ENCODE assay signal across 13 mouse cellular contexts in genomic region chr2:52619406-52619974, GRCm38 (mm10). TPM values are rescaled to one million over a fixed set of nuclear protein-coding genes. Genes with fewer than 3 reads are reported as not detected.
DNase-seq lines count a peak whose midpoint lies in the region; ATAC-seq and TF ChIP-seq lines count a peak whose summit lies in the region.
"Had no signal": no experiment of that assay in that cellular context is flagged by ENCODE, and none has a peak within 500 bp of the region (broad histone marks: within the 10 kb centered on the region; RNA-seq: fewer than 3 reads in every experiment).

No protein-coding gene starts in this region.

- peak overlapping the region; percentile 20 for H3K4me3 ChIP-seq in hindbrain, embryonic 10.5 days
- no peak overlapping the region for H3K4me3 ChIP-seq in hindbrain, postnatal 0 days (ENCODE audit: low read length)
- H3K4me3 ChIP-seq in embryonic facial prominence, embryonic 12.5 days = peak overlapping the region; percentile 10; the same call in 1 of the 2 replicates
- peak overlapping the region; percentile 33 for H3K4me3 ChIP-seq in liver, postnatal 0 days (ENCODE audit: low read depth, low read length)

- H3K9ac ChIP-seq in hindbrain, postnatal 0 days (replicated peaks; ENCODE audit: low read length) = no peak overlapping the region
- H3K9ac ChIP-seq in embryonic facial prominence, embryonic 12.5 days = no peak overlapping the region
- no peak overlapping the region for H3K9ac ChIP-seq in liver, postnatal 0 days (replicated peaks)
- H3K9ac ChIP-seq: forebrain, postnatal 0 days had no signal

- TF ChIP-seq EP300 in liver, postnatal 0 days (IDR thresholded peaks at IDR 0.05; ENCODE audit: low read depth) = no peak

- no peaks in the 10 kb centered on the region for H3K27me3 ChIP-seq in hindbrain, embryonic 10.5 days (ENCODE audit: insufficient read depth, poor library complexity, severe bottlenecking)
- H3K27me3 ChIP-seq in hindbrain, postnatal 0 days (ENCODE audit: insufficient read depth, low read length) = no peaks in the 10 kb centered on the region
- H3K27me3 ChIP-seq in embryonic facial prominence, embryonic 12.5 days = no peaks in the 10 kb centered on the region
- no peaks in the 10 kb centered on the region for H3K27me3 ChIP-seq in liver, postnatal 0 days (ENCODE audit: insufficient read depth, low read length)

- H3K27ac ChIP-seq in hindbrain, embryonic 10.5 days = no peak overlapping the region
- no peak overlapping the region for H3K27ac ChIP-seq in hindbrain, postnatal 0 days
- no peak overlapping the region for H3K27ac ChIP-seq in embryonic facial prominence, embryonic 12.5 days
- H3K27ac ChIP-seq in liver, postnatal 0 days (ENCODE audit: low read depth) = no peak overlapping the region

- no peaks in the 10 kb centered on the region for H3K9me3 ChIP-seq in hindbrain, embryonic 10.5 days
- H3K9me3 ChIP-seq in hindbrain, postnatal 0 days (ENCODE audit: low read length) = no peaks in the 10 kb centered on the region
- H3K9me3 ChIP-seq in embryonic facial prominence, embryonic 12.5 days = no peaks in the 10 kb centered on the region
- H3K9me3 ChIP-seq in liver, postnatal 0 days (ENCODE audit: low read length) = no peaks in the 10 kb centered on the region

- no peak for ATAC-seq in hindbrain, postnatal 0 days
- ATAC-seq in embryonic facial prominence, embryonic 12.5 days (ENCODE audit: insufficient number of reproducible peaks, insufficient read depth, low FRiP score, low TSS enrichment) = no peak
- 0 out of 4 replicates have a peak, but pooled peaks have one; percentile 30 to 44 for ATAC-seq in hematopoietic stem cell, adult 5-6 weeks (replicated peaks in 1 of 2; ENCODE audit: insufficient read depth in 1 of 2, low FRiP score in 2 of 2, low TSS enrichment in 1 of 2, low read depth in 1 of 2, poor library complexity in 2 of 2, severe bottlenecking in 2 of 2)
- ATAC-seq in liver, postnatal 0 days = peak; percentile 82
- ATAC-seq: activated CD4-positive, CD25-positive, alpha-beta regulatory T cell, adult 4 months; CD4-positive, CD25-positive, alpha-beta regulatory T cell, adult 4 months; forebrain, postnatal 0 days had no signal

- H3K4me1 ChIP-seq in hindbrain, embryonic 10.5 days (replicated peaks) = peaks cover 9% of the 10 kb centered on the region
- 0 out of 2 replicates have a peak, but pooled peaks cover 4% of the 10 kb centered on the region for H3K4me1 ChIP-seq in hindbrain, postnatal 0 days (ENCODE audit: insufficient read depth, low read length)
- H3K4me1 ChIP-seq in embryonic facial prominence, embryonic 12.5 days = peaks cover 8% of the 10 kb centered on the region
- peaks cover 2% of the 10 kb centered on the region for H3K4me1 ChIP-seq in liver, postnatal 0 days (ENCODE audit: insufficient read depth)

- 70% methylated on average over 17 of the region's 17 CpGs for WGBS in hindbrain, embryonic 10.5 days
- WGBS in hindbrain, postnatal 0 days = 81% methylated on average over 17 of the region's 17 CpGs
- 65% methylated on average over 17 of the region's 17 CpGs for WGBS in embryonic facial prominence, embryonic 12.5 days
- 45% methylated on average over 17 of the region's 17 CpGs for WGBS in liver, postnatal 0 days (ENCODE audit: insufficient replicate concordance)

- no peaks in the 10 kb centered on the region for H3K36me3 ChIP-seq in hindbrain, embryonic 10.5 days
- no peaks in the 10 kb centered on the region for H3K36me3 ChIP-seq in hindbrain, postnatal 0 days (ENCODE audit: insufficient read depth, low read length)
- H3K36me3 ChIP-seq in embryonic facial prominence, embryonic 12.5 days = no peaks in the 10 kb centered on the region
- no peaks in the 10 kb centered on the region for H3K36me3 ChIP-seq in liver, postnatal 0 days (replicated peaks; ENCODE audit: insufficient read depth, low read length)

- H3K4me2 ChIP-seq in hindbrain, postnatal 0 days (ENCODE audit: low read depth, low read length) = no peak overlapping the region
- peak overlapping the region; percentile 22; the same call in 1 of the 2 replicates for H3K4me2 ChIP-seq in embryonic facial prominence, embryonic 12.5 days (replicated peaks)
- H3K4me2 ChIP-seq in liver, postnatal 0 days (ENCODE audit: low read depth, low read length) = peak overlapping the region; percentile 70

- DNase-seq in hindbrain, embryonic 10.5 days (ENCODE audit: low spot score) = no peak
- no peak for DNase-seq in hindbrain, postnatal 0 days (ENCODE audit: low spot score)
- peak; percentile 26 for DNase-seq in liver, postnatal 0 days
- DNase-seq in layer of hippocampus, adult 9-11 months = no peak
- no peak for DNase-seq in frontal cortex, postnatal 14 days (ENCODE audit: low spot score in 2 of 2)
- no peak for DNase-seq in gastrocnemius, postnatal 36 days
- DNase-seq: cerebellum, adult 18-20 months; forebrain, postnatal 0 days had no signal

- intact Hi-C loops in gastrocnemius, postnatal 36 days (cut with DNase I) = no loop called here

- no peak for TF ChIP-seq CTCF in hindbrain, postnatal 0 days (IDR thresholded peaks at IDR 0.05; ENCODE audit: low read depth)
- no peak for TF ChIP-seq CTCF in liver, postnatal 0 days (IDR thresholded peaks at IDR 0.05; ENCODE audit: low read depth)

RNA-seq across cellular contexts. Expression of gene Cacnb4, which starts 57.1 kb away (rescaled TPM):
- polyA plus RNA-seq in hindbrain, embryonic 10.5 days (2016; fragmentation: Nextera tagmentation; extraction: Ambion mirVana) = 0.68 and 1.8 TPM in 2 replicates
- total RNA-seq in hindbrain, postnatal 0 days (2014; rRNA removed) = 8.6 and 9.7 TPM in 2 replicates
- polyA plus RNA-seq in hindbrain, postnatal 0 days (2015; fragmentation: Nextera tagmentation; extraction: Ambion mirVana) = 12.8 and 14.7 TPM in 2 replicates
- polyA plus RNA-seq in embryonic facial prominence, embryonic 12.5 days (2016; fragmentation: Nextera tagmentation; extraction: Ambion mirVana) = 1.0 and 1.4 TPM in 2 replicates
- not detected in 2 replicates for total RNA-seq in hematopoietic stem cell, adult 5-6 weeks (2017)
- 0.27 and 0.46 TPM in 2 replicates for polyA plus RNA-seq in liver, postnatal 0 days (2015; fragmentation: Nextera tagmentation; extraction: Ambion mirVana)
- total RNA-seq in gastrocnemius, postnatal 36 days (2021) = under 1 TPM; 0.15 to 0.20 TPM
- total RNA-seq: monocyte, adult 5-6 weeks had no signal

Comparison
In these comparisons a context has a peak if more than half of its experiments do, and no peak if none do; other contexts are left out.
1. ATAC-seq: peak in hematopoietic stem cell, adult 5-6 weeks (2 of 2) and liver, postnatal 0 days (single experiment); none in hindbrain, postnatal 0 days (single experiment) and embryonic facial prominence, embryonic 12.5 days (single experiment).